Mouse (Mus musculus) large intestine, adult 2 months (tissue): ENCODE measurements around the gene Prdm11. TPM values are rescaled to one million over a fixed set of nuclear protein-coding genes. Genes with fewer than 3 reads are reported as not detected.

Source experiments
- DNase-seq: peaks from one replicate; pipeline ENCODE4 v3.0.0-alpha.2; 2012; ENCODE audit warnings: low read depth, low spot score
- WGBS: fragments of 180-500 bp; shearing (Covaris S2); methylation state at CpG from one replicate; pipeline ENCODE4 v1.1.7; 2018; 5-methylcytosine and 5-hydroxymethylcytosine counted together
- polyA plus RNA-seq: library from polyadenylated mRNA; depleted of rRNA; stranded (reverse); fragments of >200 nt; gene quantifications from 2 replicates; pipeline ENCODE4 v1.2.3, GENCODE M21; 2012; rRNA removed

Prdm11 gene
- polyA plus RNA-seq: 2.3 TPM in 2 replicates

- DNase-seq: no peak
Measured at GRCm38 (mm10) chr2:93045818-93046508, at the start of gene Prdm11. Gene Prdm11, minus strand, starts transcription at chr2:93046167.

GRCm38 (mm10) chr2:93092347-93092746 lies 46.4 kb upstream of the Prdm11 start:
- WGBS: 65% methylated on average over 2 of the region's 2 CpGs
- no peak for DNase-seq

More at GRCm38 (mm10) chr2:93045818-93046508, at the start of gene Prdm11:
- 1% methylated on average over 88 of the region's 90 CpGs for WGBS

- DNase-seq: no peak
- 73% methylated on average over 2 of the region's 2 CpGs for WGBS
Measured at GRCm38 (mm10) chr2:93091679-93092078, 45.7 kb upstream of the Prdm11 start.

- no peak for DNase-seq
- 38% methylated on average over 7 of the region's 7 CpGs for WGBS
Measured at GRCm38 (mm10) chr2:93089379-93090089, 43.6 kb upstream of the Prdm11 start.

GRCm38 (mm10) chr2:93088006-93088405 lies 42.0 kb upstream of the Prdm11 start:
- DNase-seq: no peak
- 75% methylated on average over 7 of the region's 7 CpGs for WGBS

GRCm38 (mm10) chr2:93085291-93086027 lies 39.5 kb upstream of the Prdm11 start:
- WGBS: 66% methylated on average over 8 of the region's 8 CpGs
- DNase-seq: no peak

- DNase-seq: no peak
- WGBS: 87% methylated on average over 5 of the region's 5 CpGs
Measured at GRCm38 (mm10) chr2:93084481-93084880, 38.5 kb upstream of the Prdm11 start.

GRCm38 (mm10) chr2:93083317-93083716 lies 37.4 kb upstream of the Prdm11 start:
- 56% methylated on average over 4 of the region's 4 CpGs for WGBS
- DNase-seq: no peak

- WGBS: 64% methylated on average over 3 of the region's 3 CpGs
- DNase-seq: no peak
Measured at GRCm38 (mm10) chr2:93082846-93083245, 36.9 kb upstream of the Prdm11 start.

- 59% methylated on average over 5 of the region's 5 CpGs for WGBS
- no peak for DNase-seq
Measured at GRCm38 (mm10) chr2:93080871-93081608, 35.1 kb upstream of the Prdm11 start.

GRCm38 (mm10) chr2:93079394-93079793 lies 33.4 kb upstream of the Prdm11 start:
- 65% methylated on average over 4 of the region's 4 CpGs for WGBS
- no peak for DNase-seq

GRCm38 (mm10) chr2:93076578-93076955 lies 30.6 kb upstream of the Prdm11 start:
- no peak for DNase-seq
- WGBS: 74% methylated on average over 6 of the region's 6 CpGs

GRCm38 (mm10) chr2:93075738-93076577 lies 30.0 kb upstream of the Prdm11 start:
- WGBS: 43% methylated on average over 15 of the region's 15 CpGs
- peak; percentile 33 for DNase-seq

- DNase-seq: peak; percentile 21
- 3% methylated on average over 12 of the region's 12 CpGs for WGBS
Measured at GRCm38 (mm10) chr2:93071656-93072055, 25.7 kb upstream of the Prdm11 start.

- 30% methylated on average over 2 of the region's 2 CpGs for WGBS
- no peak for DNase-seq
Measured at GRCm38 (mm10) chr2:93068942-93069341, 23.0 kb upstream of the Prdm11 start.

GRCm38 (mm10) chr2:93063347-93063746 lies 17.4 kb upstream of the Prdm11 start:
- WGBS: 12% methylated on average over 2 of the region's 2 CpGs
- no peak for DNase-seq

GRCm38 (mm10) chr2:93051873-93052272 lies 5.9 kb upstream of the Prdm11 start:
- no peak for DNase-seq
- 17% methylated on average over 1 of the region's 1 CpGs for WGBS

GRCm38 (mm10) chr2:93048601-93049323 lies 2.8 kb upstream of the Prdm11 start:
- WGBS: 39% methylated on average over 6 of the region's 6 CpGs
- no peak for DNase-seq
